Mouse (Mus musculus): ENCODE measurements around the gene Gm5891. TPM values are rescaled to one million over a fixed set of nuclear protein-coding genes. Genes with fewer than 3 reads are reported as not detected.
"Not testable (repeated sequence)": the region's sequence is repeated elsewhere in the genome, so short reads cannot be mapped to it uniquely, and the experiment has no call there.

Gm5891 gene
- total RNA-seq (2022): not detected

DNA sequence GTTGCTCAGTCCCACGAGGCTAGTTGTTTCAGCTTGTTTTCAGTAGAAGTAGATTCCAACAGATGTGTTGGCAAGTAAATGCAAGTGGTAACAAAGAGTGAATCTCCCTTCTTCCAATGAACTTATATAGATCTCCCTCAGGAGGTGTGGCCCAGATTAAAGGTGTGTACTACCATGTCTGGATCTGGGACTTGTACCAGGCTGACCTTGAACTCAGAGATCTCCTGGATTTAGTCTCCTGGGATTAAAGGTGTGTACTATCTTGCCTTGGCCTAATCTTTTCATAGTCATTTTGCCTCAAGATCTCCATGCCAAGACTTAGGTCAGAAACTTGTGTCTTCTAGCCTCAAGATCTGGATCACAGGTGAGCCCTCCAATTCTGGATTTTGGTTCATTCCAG lies at the start of gene Gm5891:
Gene Gm5891, minus strand, starts transcription at position 101 of the 400 bp plus-strand sequence.
- not testable (repeated sequence) for DNase-seq (ENCODE audit: low spot score in 2 of 2)

Other genes with a start within 250 kb of the Gm5891 start
- gene Gm4175, start 159.8 kb downstream of the Gm5891 start, total RNA-seq (2022): not detected
- not detected for gene Gm4177, start 124.6 kb downstream of the Gm5891 start, total RNA-seq (2022)
- not detected for gene Vmn1r135, start 88.9 kb downstream of the Gm5891 start, total RNA-seq (2022)
- gene Gm5725, start 77.0 kb downstream of the Gm5891 start, total RNA-seq (2022): not detected
- gene Vmn1r137, start 73.3 kb upstream of the Gm5891 start, total RNA-seq (2022): not detected
- gene Vmn1r138, start 107.6 kb upstream of the Gm5891 start, total RNA-seq (2022): not detected
- not detected for gene Gm6176, start 135.0 kb upstream of the Gm5891 start, total RNA-seq (2022)
- gene Vmn1r139, start 147.8 kb upstream of the Gm5891 start, total RNA-seq (2022): not detected
- gene Gm16451, start 197.0 kb upstream of the Gm5891 start, total RNA-seq (2022): not detected
- gene Gm10666, start 213.4 kb upstream of the Gm5891 start, total RNA-seq (2022): not detected
- gene Vmn1r142, start 242.7 kb upstream of the Gm5891 start, total RNA-seq (2022): not detected

All from layer of hippocampus, adult 8-10 months (tissue).